In the genomic region with DNA sequence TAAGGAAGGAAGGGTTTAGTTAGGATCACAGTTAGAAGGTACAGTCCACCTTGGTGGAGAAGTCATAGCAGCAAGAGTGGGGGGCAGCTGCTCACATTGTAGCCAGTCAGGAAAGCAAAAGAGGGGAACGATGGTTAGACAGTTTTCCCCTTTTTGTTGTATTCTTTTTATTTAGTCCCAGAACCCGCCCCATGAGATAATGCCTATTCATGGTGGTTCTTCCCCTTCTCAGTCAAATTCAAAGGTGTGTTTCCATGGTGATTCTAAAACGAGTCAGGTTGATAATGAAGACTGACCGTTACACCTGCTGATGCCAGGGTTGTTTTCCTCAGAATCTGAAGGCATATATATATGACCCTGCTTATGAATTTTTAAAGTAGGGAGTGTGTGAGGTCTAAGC, we compare ENCODE assay signal across 36 mouse cellular contexts.
"Had no signal": no experiment of that assay in that cellular context is flagged by ENCODE, and none has a peak within 500 bp of the region (broad histone marks: within the 10 kb centered on the region; RNA-seq: fewer than 3 reads in every experiment).

No protein-coding gene starts in this region.

- H3K4me1 ChIP-seq: heart, embryonic 10.5 days; heart, embryonic 12.5 days; heart, embryonic 13.5 days; heart, embryonic 15.5 days; hindbrain, embryonic 12.5 days; hindbrain, embryonic 13.5 days; hindbrain, embryonic 15.5 days; intestine, embryonic 15.5 days; kidney, embryonic 15.5 days had no signal

- H3K27ac ChIP-seq: heart, embryonic 10.5 days; heart, embryonic 13.5 days; heart, embryonic 15.5 days; hindbrain, embryonic 10.5 days; hindbrain, embryonic 12.5 days; hindbrain, embryonic 13.5 days; hindbrain, embryonic 14.5 days; hindbrain, embryonic 15.5 days; hindbrain, postnatal 0 days; intestine, embryonic 15.5 days; kidney, embryonic 15.5 days; kidney, postnatal 0 days; layer of hippocampus, adult 2 months; left cerebral cortex, adult 2 months had no signal

- H3K9me3 ChIP-seq: heart, embryonic 10.5 days; heart, embryonic 12.5 days; heart, embryonic 13.5 days; heart, embryonic 15.5 days; hindbrain, embryonic 10.5 days; hindbrain, embryonic 12.5 days; hindbrain, embryonic 13.5 days; hindbrain, embryonic 15.5 days; intestine, embryonic 15.5 days; kidney, embryonic 15.5 days had no signal

- H3K36me3 ChIP-seq: heart, embryonic 10.5 days; heart, embryonic 12.5 days; heart, embryonic 13.5 days; heart, embryonic 15.5 days; hindbrain, embryonic 10.5 days; hindbrain, embryonic 12.5 days; hindbrain, embryonic 13.5 days; hindbrain, embryonic 15.5 days; intestine, embryonic 15.5 days; kidney, embryonic 15.5 days had no signal

- H3K4me3 ChIP-seq: heart, embryonic 10.5 days; heart, embryonic 12.5 days; heart, embryonic 13.5 days; heart, embryonic 15.5 days; hindbrain, embryonic 10.5 days; hindbrain, embryonic 12.5 days; hindbrain, embryonic 13.5 days; hindbrain, embryonic 15.5 days; intestine, embryonic 15.5 days; kidney, embryonic 15.5 days; layer of hippocampus, adult 2 months; left cerebral cortex, adult 2 months had no signal

- ATAC-seq: hindbrain, embryonic 16.5 days; hindbrain, postnatal 0 days; inflammation-experienced regulatory T-cells, adult 6 months; intestine, embryonic 15.5 days; intestine, embryonic 16.5 days; intestine, postnatal 0 days had no signal

- DNase-seq: heart, postnatal 10 days; heart, postnatal 14 days; heart, postnatal 36 days; heart, postnatal 4 days; kidney, adult 11 months; kidney, adult 18-20 months; kidney, adult 2 months; kidney, adult 8-10 months; kidney, adult 9 months; kidney, postnatal 10 days; kidney, postnatal 14 days; kidney, postnatal 25 days; kidney, postnatal 36 days; kidney, postnatal 4 days; layer of hippocampus, adult 9-11 months; layer of hippocampus, postnatal 36 days had no signal

- H3K27me3 ChIP-seq: heart, embryonic 12.5 days; heart, embryonic 13.5 days; heart, embryonic 15.5 days; hindbrain, embryonic 12.5 days; hindbrain, embryonic 13.5 days; hindbrain, embryonic 15.5 days; intestine, embryonic 15.5 days; kidney, embryonic 15.5 days had no signal

- H3K9ac ChIP-seq: heart, embryonic 12.5 days; heart, embryonic 13.5 days; heart, embryonic 15.5 days; hindbrain, embryonic 12.5 days; hindbrain, embryonic 13.5 days; hindbrain, embryonic 14.5 days; hindbrain, embryonic 15.5 days; intestine, embryonic 15.5 days; kidney, embryonic 15.5 days had no signal

- H3K4me2 ChIP-seq: heart, embryonic 11.5 days; heart, embryonic 12.5 days; heart, embryonic 13.5 days; heart, embryonic 15.5 days; hindbrain, embryonic 12.5 days; hindbrain, embryonic 13.5 days; hindbrain, embryonic 14.5 days; hindbrain, embryonic 15.5 days; intestine, embryonic 15.5 days; kidney, embryonic 15.5 days had no signal
